Mouse (Mus musculus): ENCODE data around the gene Rnf157.

Rnf157 gene

DNA sequence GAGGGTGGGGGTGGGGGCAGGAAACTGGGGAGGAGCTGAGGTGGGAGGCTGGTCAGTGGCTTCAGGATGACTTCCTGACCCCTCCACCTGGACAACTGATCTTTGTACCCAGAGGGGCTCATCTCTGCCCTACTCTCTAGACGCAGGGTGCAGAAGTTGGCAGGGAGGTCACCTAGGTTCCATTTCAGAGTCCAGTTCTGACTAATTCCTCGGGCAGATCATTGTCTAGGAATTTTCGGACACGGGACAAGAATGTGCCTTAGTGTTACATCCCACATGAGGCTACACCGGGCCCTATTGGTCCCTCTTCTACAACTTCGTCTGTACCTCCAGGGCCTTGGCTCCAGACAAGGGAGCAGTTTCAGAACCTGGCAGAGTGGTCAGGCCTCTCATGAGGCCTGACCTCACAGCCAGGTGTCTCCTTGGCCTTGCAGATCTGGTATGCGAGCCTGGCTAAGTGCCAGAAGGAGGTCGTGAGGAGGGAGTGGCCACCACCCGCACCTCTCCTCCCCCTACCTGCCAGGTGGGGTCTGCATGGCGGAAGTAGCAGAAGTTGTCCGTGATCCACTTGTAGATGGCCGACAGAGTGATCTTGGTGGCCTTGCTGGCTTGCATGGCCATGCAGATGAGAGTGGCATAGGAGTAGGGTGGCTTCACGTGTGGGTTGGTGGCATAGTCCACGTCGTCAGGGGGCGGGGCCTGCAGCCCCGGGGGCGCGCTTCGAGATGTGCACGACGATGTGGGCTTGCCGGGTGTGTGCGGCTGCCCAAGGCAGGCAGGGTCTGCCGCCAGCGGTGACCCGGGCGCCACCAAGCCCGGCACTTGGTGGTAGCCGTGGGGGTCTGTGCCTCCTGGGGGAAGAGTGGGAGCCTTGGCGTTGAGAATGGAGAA, 79.1 kb downstream of the Rnf157 start:
- DNase-seq, result peak; percentile 44 to 52

DNA sequence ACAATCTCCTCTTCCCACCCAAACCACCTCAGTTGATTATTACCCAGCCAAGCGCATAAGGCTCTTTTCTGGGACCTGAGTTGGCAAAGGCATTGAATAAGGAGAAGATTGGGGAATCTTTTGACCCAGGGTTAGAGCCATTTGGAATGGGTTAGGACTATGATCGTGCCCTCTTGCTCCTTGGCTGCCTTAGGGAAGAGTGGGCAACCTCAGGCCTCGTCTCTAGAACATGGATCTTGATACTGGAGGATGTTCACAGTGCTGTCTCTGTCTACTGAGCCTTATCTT, 79.9 kb downstream of the Rnf157 start:
- DNase-seq, result peak; percentile 22 to 49

DNA sequence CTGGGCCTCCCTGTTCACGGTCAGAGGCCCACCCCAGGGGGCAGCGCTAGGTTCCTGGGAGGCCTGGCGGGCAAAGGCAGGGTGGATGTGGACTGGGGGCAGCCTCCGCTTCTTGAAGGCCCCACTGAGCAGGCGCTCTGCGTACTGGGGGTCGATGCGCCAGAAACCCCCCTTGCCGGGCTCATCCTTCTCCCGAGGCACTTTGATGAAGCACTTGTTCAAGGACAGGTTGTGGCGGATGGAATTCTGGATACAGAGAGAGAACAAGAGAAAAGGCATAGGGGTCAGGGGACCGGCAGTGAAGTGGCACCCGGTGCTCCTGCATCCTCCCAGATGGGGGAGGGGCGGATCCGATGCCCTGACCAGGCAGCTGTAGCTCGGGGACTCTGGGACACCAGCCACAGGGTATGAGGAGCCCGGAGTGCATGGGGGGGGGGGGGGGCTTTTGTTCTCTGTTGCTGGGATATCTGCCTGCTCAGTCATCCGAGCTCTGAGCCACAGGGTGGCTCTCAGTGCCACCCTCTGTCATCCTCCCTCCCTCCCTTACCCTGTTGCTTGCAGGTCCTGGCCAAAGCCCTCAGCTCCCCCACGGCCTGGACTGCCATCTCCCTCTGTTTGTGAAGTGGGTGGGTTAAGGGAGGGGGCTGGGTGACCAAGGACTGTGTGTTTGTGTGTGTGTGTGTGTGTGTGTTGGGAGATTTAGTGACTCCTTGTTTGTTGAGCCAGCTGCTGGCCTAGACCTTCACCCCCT, 80.4 kb downstream of the Rnf157 start:
- DNase-seq, result peak; percentile 38 to 75

DNA sequence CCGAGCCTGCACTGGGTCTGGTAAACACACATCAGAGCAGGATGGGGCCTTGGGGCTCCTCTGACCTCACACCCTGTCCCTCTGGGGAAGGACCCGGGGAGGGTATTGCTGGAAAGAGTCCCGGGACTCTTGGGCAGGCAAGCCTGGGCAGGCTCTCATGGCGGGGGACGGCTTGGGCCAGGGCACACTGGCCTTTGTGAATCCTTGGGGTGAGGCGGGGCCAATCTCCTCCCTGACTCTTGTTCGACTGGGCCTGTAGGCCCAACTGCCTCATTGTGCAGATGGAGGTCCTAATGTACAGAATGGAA, 82.7 kb downstream of the Rnf157 start:
- DNase-seq, result no peak

DNA sequence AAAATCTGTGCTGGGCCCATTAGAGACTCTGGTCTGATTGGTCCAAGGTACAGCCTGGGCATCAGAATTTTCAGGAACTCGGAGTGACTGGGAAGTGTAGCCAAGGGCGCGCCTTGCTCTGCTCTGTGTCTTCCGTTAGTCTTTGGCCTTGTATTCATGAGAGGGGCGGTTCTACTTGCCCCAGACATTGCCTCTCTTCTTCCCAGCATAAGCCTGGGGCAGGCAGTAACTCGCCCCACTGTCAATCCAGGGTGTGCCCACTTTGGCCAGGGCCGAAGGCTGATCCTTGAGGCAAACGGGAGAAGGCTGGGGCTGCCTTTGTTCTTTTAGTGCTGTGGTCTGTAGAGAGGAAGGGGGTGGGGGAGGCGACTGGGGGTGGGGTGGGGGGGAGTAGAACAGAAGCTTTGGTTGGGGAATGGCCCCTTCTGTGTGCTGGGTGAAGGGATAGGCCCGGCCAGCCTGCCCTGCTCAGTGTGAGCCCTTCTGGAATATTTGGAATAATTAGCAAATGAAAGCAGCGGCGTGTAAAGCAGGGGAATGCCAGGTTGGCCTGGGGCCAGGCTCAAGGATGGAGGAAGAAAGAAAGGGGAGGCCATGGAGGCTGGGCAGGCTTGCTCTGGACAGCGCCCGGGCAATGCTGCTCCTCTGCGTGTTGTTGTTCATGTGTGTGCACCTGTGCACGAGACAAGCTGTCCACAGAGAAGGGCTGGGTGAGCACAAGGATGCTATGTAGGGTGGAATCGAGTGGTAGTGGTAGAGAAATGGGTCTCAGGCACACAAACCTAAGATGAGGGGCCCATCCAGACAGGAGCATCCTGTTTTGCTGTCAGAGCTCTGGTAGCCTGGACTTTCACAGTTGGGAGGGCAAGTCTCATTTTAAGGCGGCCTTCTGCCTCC, 83.3 kb downstream of the Rnf157 start:
- peak; percentile 59 to 79 for DNase-seq

DNA sequence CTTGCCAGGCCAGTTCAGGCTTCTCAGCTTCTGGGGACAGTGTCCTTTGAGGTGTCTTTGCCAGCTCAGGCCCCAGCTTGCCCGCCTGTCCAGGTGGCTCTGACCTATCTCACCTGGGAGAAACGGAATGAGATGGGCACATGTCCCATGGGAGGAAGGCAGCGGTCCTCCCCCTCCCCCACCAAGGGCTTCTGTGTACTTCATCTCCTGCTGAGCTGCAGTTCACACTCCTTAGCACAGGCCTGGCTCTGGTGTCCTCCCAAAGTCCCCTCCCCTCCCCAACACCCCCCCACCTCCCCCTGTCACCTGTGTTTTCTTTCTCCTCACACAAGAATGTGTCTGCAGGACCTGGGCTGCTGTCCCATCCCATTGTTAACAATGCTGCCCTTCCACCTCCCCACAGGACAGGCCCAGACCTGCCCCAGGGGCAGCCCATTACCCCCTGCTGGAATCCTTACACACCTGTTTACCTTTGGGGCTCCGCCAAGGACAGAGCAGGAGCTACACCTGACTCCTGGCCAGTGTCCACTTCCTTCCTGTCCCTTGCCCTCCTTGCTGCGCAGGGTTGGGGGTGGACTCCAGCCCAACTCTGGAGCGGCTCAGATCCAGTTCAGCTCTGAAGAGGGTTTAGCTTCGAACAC, 85.7 kb downstream of the Rnf157 start:
- DNase-seq, result peak; percentile 20 to 29

DNA sequence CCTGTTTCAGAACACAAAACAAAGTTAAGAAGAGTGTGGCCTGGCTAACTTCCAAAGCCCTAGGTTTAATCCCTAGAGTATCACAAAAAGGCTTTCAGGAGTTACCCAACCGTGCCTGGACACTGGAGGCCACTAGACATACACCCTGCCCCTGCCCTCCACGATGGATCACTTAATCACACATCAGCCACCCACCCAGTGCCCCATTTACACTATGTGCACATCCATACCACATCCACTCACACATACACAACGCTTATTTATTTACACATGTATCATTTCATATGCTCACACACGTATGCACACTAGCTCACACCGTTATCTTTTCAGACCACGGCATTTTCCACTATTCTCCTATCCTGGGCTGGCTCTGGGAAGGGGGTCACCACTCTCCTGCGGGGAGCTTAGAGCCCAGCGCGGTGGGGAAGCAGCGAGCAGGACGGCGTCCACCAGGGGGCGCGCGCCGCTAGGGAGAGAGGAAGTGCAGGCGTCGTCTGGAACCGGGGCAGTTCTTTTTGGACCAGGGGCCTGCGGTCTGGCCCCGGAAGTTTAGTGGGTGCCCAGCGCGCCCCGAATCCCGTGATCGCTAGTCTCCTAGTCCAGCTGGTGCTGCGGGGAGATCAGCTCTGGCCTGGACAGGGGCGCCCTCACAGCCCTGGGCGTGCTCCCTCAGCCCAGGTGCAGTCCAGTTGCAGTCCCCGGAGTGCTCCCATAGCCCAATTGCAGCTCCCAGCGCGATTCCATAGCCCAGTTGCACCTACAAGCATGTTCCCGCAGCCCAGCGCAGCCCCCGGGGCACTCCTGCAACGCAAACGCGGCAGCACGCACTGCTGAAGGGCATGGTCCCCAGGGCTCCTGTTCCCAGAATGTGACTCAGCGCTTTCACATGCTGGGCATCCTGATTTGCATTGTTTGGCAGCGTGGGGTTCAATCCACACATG, 93.8 kb downstream of the Rnf157 start:
- peak; percentile 70 to 95 for DNase-seq

DNA sequence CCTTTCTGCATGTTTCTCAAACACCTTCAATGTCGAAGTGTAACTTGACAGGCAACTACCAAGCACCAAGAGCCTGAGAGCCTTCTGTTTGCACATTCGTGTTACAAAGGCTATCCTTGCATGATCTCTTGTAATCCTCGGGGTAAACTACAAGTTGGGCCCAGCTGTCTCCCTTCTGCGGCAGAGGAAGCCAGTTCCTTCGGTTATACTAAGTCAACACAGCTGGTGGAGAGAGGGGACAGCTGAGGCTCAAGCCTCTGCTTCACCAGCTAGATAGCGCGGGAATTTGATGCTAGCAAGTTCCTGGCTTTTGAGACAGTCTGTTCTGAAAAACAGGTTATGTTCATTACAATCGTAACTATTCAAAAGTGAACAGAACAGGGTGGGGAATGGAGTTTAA, 100.5 kb downstream of the Rnf157 start:
- DNase-seq, result no peak

DNA sequence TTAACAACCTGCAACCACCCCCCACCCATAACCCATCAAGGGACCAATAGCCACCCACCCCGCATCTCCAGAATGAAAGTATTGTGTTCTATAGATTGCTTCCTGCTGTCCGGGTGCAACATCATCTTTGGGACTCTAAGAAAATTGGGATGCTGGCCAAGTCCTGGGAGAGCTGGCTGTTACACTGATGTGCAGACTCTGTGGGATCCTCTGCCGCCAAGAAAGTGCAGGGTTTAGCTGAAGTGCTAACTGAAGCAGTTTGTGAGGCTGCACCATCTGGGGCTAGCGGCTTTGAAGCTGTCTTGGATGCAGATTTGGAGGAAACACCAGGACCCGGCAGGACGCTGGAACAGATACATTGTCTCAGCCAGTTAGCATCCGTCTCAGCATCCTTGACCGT, 101.7 kb downstream of the Rnf157 start:
- no peak for DNase-seq

DNA sequence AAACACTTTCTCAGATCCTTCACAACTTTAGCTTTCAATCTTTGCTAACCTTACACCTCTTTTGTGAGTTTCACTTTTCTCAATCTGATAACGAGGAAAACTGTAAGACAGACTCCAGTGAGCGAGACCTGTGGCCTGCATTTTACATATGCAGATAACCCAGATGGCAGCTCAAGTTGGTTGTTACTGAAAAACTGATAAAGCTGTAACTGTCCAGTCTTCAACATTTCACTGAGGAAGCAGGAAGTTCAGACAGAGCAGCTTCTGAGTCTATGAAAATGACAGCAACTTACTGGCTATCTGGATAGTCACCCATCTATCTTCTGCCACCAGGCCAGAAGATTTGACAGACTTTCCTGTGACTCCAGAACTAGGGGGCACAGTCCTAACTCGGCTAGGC, 103.2 kb downstream of the Rnf157 start:
- DNase-seq, result no peak

DNA sequence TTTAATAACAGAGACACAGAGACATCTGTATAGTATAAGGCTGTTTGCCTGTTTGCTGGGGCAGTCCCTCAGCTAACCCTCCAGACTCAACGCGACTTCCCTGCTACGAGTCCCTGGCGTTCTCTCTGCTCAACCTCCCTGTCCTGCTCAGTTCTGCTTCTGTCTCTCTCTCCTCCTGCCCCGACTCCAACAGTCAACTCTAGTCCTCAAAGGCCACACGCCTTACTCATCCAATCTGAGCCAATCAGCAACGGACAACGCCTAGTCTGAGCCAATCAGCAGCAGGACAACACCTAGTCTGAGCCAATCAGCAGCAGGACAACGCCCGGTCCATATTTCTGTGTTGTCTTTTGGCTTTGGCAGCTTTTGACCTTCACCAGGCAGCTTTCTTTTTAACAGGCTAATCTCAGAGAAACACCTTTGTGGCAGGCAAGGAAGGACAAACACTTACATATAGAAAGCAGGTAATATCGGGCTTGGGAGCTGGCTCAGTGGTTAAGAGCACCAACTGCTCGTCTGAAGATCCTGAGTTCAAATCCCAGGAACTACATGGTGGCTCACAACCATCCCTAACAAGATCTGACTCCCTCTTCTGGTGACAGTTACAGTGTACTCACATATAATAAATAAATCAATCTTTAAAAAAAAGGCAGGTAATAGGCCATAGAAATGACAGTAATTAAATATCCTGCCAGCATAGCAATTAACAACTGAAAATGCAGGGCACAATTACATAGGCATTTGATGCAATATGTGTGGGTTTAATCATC, 104.9 kb downstream of the Rnf157 start:
- DNase-seq, result no peak

DNA sequence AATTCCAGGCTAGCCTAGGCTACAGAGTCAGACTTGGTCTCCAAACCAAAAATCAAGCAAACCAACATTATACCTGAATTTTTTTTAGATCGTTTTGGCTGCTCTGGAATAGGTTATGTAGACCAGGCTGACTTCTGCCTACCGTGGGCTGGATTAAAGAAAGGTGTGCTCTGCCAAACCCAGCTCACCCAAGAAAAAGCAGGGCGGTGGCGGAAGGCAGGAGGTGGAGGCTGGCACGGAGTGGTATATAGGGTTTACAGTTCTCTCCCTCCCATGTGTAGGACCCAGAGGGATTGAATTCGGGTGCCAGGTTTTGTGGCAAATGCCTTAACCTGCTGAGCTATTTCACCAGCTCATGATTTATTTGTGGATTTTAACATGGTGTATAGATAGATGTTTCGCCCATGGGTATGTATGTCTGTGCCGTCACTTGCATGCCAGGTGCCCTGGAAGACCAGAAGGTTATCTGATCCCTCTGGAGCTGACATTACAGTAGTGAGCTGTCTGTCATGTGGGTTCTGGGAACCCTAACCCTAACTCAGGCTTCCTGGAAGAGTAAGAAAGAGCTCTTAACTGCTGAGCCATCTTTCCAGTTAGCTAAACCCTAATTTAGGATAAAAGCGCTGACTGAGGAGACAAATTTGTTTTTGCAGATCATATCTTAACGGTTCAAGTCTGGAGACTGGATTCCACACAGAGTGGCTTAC, 105.7 kb downstream of the Rnf157 start, which contains the start of gene Exoc7:
TSS of gene Exoc7 (minus strand) at position 215 of the 707 bp plus-strand sequence.
- DNase-seq, result no peak

DNA sequence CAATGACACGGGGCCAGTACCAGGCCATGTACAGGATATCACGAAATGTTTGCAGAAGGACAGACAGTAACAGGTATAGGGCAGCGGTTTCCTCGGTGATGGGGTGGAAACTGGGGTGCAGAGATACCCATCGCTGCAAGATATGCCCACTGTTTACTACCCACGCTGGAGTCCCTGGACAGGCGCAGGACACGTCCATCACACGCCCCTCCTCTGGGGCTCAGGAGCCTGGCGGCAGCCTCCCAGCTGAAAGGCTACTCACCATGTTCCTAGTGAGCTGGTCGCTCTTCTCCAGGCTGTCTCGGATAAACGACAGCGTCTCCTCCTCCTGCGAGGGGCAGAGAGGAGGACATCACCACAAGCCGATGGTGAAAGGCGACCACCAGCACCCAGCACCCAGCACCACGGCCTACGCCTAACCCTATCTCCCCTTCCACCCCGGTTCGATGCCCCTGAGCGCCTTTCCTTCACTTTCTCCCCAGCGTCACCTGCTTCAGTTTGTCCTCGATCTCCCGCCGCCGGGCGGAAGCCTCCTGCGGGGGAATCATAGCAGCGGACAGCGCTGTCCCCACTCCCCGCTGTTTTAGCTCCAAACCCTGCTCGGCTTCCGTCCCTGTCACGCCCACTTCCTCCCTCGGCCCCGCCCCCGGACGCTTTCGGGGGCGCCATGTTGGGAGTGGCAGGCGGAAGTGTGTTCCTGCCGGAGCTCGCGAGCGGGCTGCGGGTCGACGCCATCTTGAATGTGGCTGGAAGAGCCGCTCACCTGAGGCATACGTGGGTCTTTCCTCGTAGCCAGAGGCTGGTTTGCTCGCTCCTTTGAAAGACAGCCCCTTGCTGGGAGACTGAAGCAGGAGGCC, 106.5 kb downstream of the Rnf157 start:
- peak; percentile 94 to 97 for DNase-seq

DNA sequence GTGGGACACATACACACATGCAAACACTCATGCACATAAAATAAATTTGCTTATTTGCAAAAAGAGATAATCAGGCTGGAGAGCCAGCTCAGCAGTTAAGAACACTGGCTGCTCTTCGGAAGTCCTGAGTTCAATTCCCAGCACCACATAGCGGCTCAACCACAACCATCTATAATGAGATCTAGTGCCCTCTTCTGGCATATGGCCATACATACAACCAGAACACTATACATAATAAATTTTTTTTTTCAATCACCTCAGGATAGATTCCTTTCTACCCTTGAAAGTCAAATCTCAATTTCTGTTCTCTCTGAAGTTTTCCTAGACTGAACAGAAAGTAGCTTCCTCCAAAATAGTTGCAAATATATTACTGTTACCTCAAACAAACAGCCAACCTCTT, 107.4 kb downstream of the Rnf157 start:
- DNase-seq, result no peak

DNA sequence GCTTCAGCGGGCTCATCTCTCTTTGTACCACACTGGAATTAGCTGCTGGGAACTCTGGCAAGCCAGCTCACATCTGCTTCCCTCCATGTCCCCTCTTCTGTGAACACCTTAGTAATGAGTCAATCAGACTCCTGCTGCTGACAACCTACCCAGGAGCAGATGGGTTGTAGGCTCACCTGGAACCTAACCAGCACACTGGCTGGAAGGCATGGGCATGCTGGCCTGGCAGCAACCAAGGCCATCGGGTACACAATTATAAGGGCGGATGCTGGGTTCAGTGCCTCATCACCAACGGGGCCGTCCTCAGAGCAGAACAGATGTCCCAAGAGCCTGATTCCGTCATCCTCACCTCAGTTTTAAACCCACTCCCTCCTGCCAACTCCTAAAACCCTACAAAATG, 114.2 kb downstream of the Rnf157 start:
- DNase-seq, result no peak

DNA sequence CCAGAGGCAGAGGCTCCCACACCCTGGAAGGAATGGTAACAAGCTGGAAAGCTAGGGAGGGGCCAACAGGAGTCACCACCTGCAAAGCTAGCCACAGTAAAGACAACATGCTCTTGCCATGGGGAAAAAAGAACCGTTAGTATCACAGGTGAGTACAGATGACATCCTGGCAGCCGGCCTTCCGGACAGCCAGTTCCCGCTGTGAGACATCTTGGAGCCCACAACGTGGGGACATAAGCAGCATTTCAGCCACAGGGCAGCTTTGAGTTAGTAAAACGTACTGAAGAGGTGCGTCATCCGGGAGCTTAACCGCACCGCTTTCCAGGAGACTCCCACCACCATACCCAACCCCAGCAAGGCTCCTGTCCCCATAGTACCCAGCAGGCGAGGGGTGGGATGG, 114.6 kb downstream of the Rnf157 start:
- DNase-seq, result no peak

DNA sequence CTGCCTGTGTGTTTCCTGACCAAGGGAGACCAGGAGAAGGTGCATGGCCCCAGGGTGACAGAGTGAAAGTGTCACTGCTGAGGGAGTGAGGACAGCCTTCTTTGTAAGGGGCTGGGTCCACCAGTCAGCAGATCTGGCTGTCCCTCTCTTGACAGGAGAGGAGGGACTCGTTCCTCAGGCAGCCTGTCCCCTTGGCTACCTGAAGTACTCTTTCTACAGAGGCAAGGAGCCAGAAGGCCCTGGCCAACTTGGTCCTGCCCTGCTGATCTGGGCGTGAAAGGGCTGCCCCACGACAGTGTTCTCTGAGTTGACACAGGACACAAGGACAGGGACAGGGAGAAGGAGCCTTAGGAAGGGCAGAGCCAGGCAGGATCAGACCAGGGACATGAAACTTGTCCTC, 115.8 kb downstream of the Rnf157 start:
- no peak for DNase-seq

DNA sequence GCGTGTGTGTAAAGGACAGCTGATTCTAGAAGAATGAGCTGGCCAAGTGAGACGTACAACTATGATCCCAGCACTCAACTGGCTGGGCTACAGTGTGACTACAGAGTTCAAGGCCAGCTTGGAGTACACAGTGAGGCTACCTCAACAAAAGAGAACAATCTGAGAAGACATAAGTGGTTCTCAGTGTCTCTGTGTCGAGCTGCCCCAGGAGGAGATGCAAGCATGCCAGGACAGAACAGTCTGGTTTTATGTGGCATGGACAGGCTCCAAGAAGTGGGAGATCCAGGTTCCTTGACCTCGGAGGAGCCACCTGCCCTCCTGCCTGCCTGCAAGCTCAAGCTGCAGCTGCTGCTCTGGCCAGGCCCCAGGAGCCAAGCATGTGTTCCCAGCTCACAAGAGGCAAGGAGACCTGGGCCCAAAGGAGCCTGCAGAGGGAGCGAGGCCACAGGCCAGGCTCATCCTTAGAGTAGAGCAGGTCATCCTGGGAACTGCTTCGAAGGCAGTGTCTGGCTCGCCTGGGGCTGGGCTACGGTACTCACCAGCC, 116.6 kb downstream of the Rnf157 start:
- DNase-seq, result no peak

DNA sequence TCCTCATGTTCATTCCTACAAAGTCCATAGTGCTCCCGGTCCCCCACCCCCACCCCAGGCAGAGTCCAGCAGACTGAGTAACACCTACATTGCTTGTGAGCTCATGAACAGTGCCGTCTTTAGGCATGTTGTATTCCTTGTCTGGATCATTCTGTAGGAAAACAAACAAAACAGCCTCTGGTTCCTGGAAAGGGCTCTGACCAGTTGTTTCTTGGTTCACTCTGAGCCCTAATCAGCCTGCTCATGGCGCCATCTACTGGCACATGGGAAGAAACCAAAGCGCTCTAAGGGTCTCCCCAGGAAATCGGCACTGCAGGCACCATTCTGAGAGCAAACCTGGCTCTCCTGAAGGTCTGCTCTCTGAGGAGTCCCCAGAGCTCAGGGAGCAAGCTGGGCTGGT, 118.5 kb downstream of the Rnf157 start:
- DNase-seq, result peak; percentile 64 to 81
